Mouse (Mus musculus): ENCODE measurements around the gene Tas2r118. TPM values are rescaled to one million over a fixed set of nuclear protein-coding genes. Genes with fewer than 3 reads are reported as not detected.

Tas2r118 gene
- not detected in 2 replicates for polyA plus RNA-seq (2015; fragmentation: Nextera tagmentation; extraction: Ambion mirVana)

- Histone ChIP-seq H3K9me3 (replicated peaks) (no peaks in the 10 kb centered on the region), H3K36me3 (no peaks in the 10 kb centered on the region), H3K4me1 (replicated peaks) (no peaks in the 10 kb centered on the region), H3K9ac (no peak within 1 kb of the TSS), H3K27me3 (no peaks in the 10 kb centered on the region), H3K27ac (no peak within 1 kb of the TSS), H3K4me3 (no peak within 1 kb of the TSS), H3K4me2 (no peak within 1 kb of the TSS)
- 83% methylated on average over 5 of the region's 5 CpGs for WGBS
- no peak for ATAC-seq (replicated peaks; ENCODE audit: insufficient number of reproducible peaks, insufficient read depth, low FRiP score, low read depth)
Observed at GRCm38 (mm10) chr6:23969960-23970359, at the start of gene Tas2r118. TSS of gene Tas2r118 (minus strand) at chr6:23970060.

GRCm38 (mm10) chr6:24018320-24018719, 48.5 kb upstream of the Tas2r118 start:
- Histone ChIP-seq H3K4me3 (no peak overlapping the region), H3K36me3 (no peaks in the 10 kb centered on the region), H3K9ac (no peak overlapping the region), H3K27ac (no peak overlapping the region), H3K9me3 (replicated peaks) (no peaks in the 10 kb centered on the region), H3K4me2 (no peak overlapping the region), H3K4me1 (replicated peaks) (no peaks in the 10 kb centered on the region), H3K27me3 (no peaks in the 10 kb centered on the region)
- ATAC-seq (replicated peaks; ENCODE audit: insufficient number of reproducible peaks, insufficient read depth, low FRiP score, low read depth): no peak; the same call in 1 of the 2 replicates
- WGBS: 49% methylated on average over 5 of the region's 5 CpGs

- ATAC-seq (replicated peaks; ENCODE audit: insufficient number of reproducible peaks, insufficient read depth, low FRiP score, low read depth): no peak
- Histone ChIP-seq H3K27me3 (no peaks in the 10 kb centered on the region), H3K36me3 (no peaks in the 10 kb centered on the region), H3K9me3 (replicated peaks) (no peaks in the 10 kb centered on the region), H3K9ac (no peak overlapping the region), H3K4me1 (replicated peaks) (no peaks in the 10 kb centered on the region), H3K27ac (no peak overlapping the region), H3K4me3 (no peak overlapping the region), H3K4me2 (no peak overlapping the region)
- WGBS: 64% methylated on average over 2 of the region's 2 CpGs
Observed at GRCm38 (mm10) chr6:23993276-23993675, 23.4 kb upstream of the Tas2r118 start.

- H3K9ac ChIP-seq: no peak overlapping the region
- H3K4me1 ChIP-seq (replicated peaks): no peaks in the 10 kb centered on the region
- 68% methylated on average over 3 of the region's 3 CpGs for WGBS
- H3K27me3 ChIP-seq: no peaks in the 10 kb centered on the region
- no peak overlapping the region for H3K4me3 ChIP-seq
- no peak for ATAC-seq (replicated peaks; ENCODE audit: insufficient number of reproducible peaks, insufficient read depth, low FRiP score, low read depth)
- no peaks in the 10 kb centered on the region for H3K9me3 ChIP-seq (replicated peaks)
- no peak overlapping the region for H3K4me2 ChIP-seq
- H3K36me3 ChIP-seq: no peaks in the 10 kb centered on the region
- no peak overlapping the region for H3K27ac ChIP-seq
Observed at GRCm38 (mm10) chr6:23990687-23991387, 21.0 kb upstream of the Tas2r118 start.

- Histone ChIP-seq H3K9me3 (replicated peaks) (no peaks in the 10 kb centered on the region), H3K9ac (no peak overlapping the region), H3K4me1 (replicated peaks) (no peaks in the 10 kb centered on the region), H3K4me2 (no peak overlapping the region), H3K27me3 (no peaks in the 10 kb centered on the region), H3K36me3 (no peaks in the 10 kb centered on the region), H3K4me3 (no peak overlapping the region), H3K27ac (no peak overlapping the region)
- WGBS: 68% methylated on average over 1 of the region's 1 CpGs
- no peak for ATAC-seq (replicated peaks; ENCODE audit: insufficient number of reproducible peaks, insufficient read depth, low FRiP score, low read depth)
Observed at GRCm38 (mm10) chr6:23986293-23986692, 16.4 kb upstream of the Tas2r118 start.

- ATAC-seq (replicated peaks; ENCODE audit: insufficient number of reproducible peaks, insufficient read depth, low FRiP score, low read depth): no peak
- H3K36me3 ChIP-seq: no peaks in the 10 kb centered on the region
- no peak overlapping the region for H3K27ac ChIP-seq
- H3K4me1 ChIP-seq (replicated peaks): no peaks in the 10 kb centered on the region
- H3K9ac ChIP-seq: no peak overlapping the region
- H3K9me3 ChIP-seq (replicated peaks): no peaks in the 10 kb centered on the region
- WGBS: 49% methylated on average over 2 of the region's 2 CpGs
- H3K27me3 ChIP-seq: no peaks in the 10 kb centered on the region
- no peak overlapping the region for H3K4me3 ChIP-seq
- no peak overlapping the region for H3K4me2 ChIP-seq
Observed at GRCm38 (mm10) chr6:23966980-23967379, 2.9 kb downstream of the Tas2r118 start.

- Histone ChIP-seq H3K4me3 (no peak overlapping the region), H3K36me3 (no peaks in the 10 kb centered on the region), H3K27ac (no peak overlapping the region), H3K4me1 (replicated peaks) (no peaks in the 10 kb centered on the region), H3K27me3 (no peaks in the 10 kb centered on the region), H3K9me3 (replicated peaks) (no peaks in the 10 kb centered on the region), H3K9ac (no peak overlapping the region), H3K4me2 (no peak overlapping the region)
- no peak for ATAC-seq (replicated peaks; ENCODE audit: insufficient number of reproducible peaks, insufficient read depth, low FRiP score, low read depth)
- WGBS: 60% methylated on average over 3 of the region's 3 CpGs
Observed at GRCm38 (mm10) chr6:23965925-23966324, 3.9 kb downstream of the Tas2r118 start.

GRCm38 (mm10) chr6:23963741-23964140, 6.1 kb downstream of the Tas2r118 start:
- no peaks in the 10 kb centered on the region for H3K4me1 ChIP-seq (replicated peaks)
- ATAC-seq (replicated peaks; ENCODE audit: insufficient number of reproducible peaks, insufficient read depth, low FRiP score, low read depth): no peak
- no peaks in the 10 kb centered on the region for H3K9me3 ChIP-seq (replicated peaks)
- H3K4me2 ChIP-seq: no peak overlapping the region
- no peak overlapping the region for H3K27ac ChIP-seq
- H3K36me3 ChIP-seq: no peaks in the 10 kb centered on the region
- no peak overlapping the region for H3K9ac ChIP-seq
- 44% methylated on average over 1 of the region's 1 CpGs for WGBS
- H3K27me3 ChIP-seq: no peaks in the 10 kb centered on the region
- no peak overlapping the region for H3K4me3 ChIP-seq

GRCm38 (mm10) chr6:23940776-23941175, 29.1 kb downstream of the Tas2r118 start:
- Histone ChIP-seq H3K27ac (no peak overlapping the region), H3K9me3 (replicated peaks) (no peaks in the 10 kb centered on the region), H3K4me1 (replicated peaks) (no peaks in the 10 kb centered on the region), H3K36me3 (no peaks in the 10 kb centered on the region), H3K4me2 (no peak overlapping the region), H3K27me3 (no peaks in the 10 kb centered on the region), H3K9ac (no peak overlapping the region), H3K4me3 (no peak overlapping the region)
- 84% methylated on average over 1 of the region's 1 CpGs for WGBS
- ATAC-seq (replicated peaks; ENCODE audit: insufficient number of reproducible peaks, insufficient read depth, low FRiP score, low read depth): no peak

GRCm38 (mm10) chr6:23938575-23939488, 31.0 kb downstream of the Tas2r118 start:
- no peaks in the 10 kb centered on the region for H3K4me1 ChIP-seq (replicated peaks)
- WGBS: 79% methylated on average over 2 of the region's 2 CpGs
- no peaks in the 10 kb centered on the region for H3K36me3 ChIP-seq
- H3K27me3 ChIP-seq: no peaks in the 10 kb centered on the region
- no peak overlapping the region for H3K4me3 ChIP-seq
- no peaks in the 10 kb centered on the region for H3K9me3 ChIP-seq (replicated peaks)
- no peak for ATAC-seq (replicated peaks; ENCODE audit: insufficient number of reproducible peaks, insufficient read depth, low FRiP score, low read depth)
- no peak overlapping the region for H3K27ac ChIP-seq
- H3K4me2 ChIP-seq: no peak overlapping the region
- no peak overlapping the region for H3K9ac ChIP-seq

- H3K4me2 ChIP-seq: no peak overlapping the region
- no peaks in the 10 kb centered on the region for H3K4me1 ChIP-seq (replicated peaks)
- 50% methylated on average over 4 of the region's 4 CpGs for WGBS
- no peak overlapping the region for H3K27ac ChIP-seq
- H3K4me3 ChIP-seq: no peak overlapping the region
- H3K9ac ChIP-seq: no peak overlapping the region
- ATAC-seq (replicated peaks; ENCODE audit: insufficient number of reproducible peaks, insufficient read depth, low FRiP score, low read depth): no peak
- no peaks in the 10 kb centered on the region for H3K27me3 ChIP-seq
- H3K9me3 ChIP-seq (replicated peaks): no peaks in the 10 kb centered on the region
- H3K36me3 ChIP-seq: no peaks in the 10 kb centered on the region
Observed at GRCm38 (mm10) chr6:23936414-23936813, 33.4 kb downstream of the Tas2r118 start.

Data from heart, embryonic 15.5 days (tissue).